Mouse (Mus musculus) forebrain, embryonic 11.5 days (tissue): ENCODE measurements around the gene Slc4a8. TPM values are rescaled to one million over a fixed set of nuclear protein-coding genes. Genes with fewer than 3 reads are reported as not detected.
"Not testable (repeated sequence)": the region's sequence is repeated elsewhere in the genome, so short reads cannot be mapped to it uniquely, and the experiment has no call there.

Experiments used
- ATAC-seq: fragments of 200-750 bp; cut with Nextera tagmentation; replicated peaks from 2 replicates; pipeline ENCODE4 v1.8.0; 2017; ENCODE audit warnings: moderate TSS enrichment; ENCODE audit not compliant: low FRiP score
- DNase-seq: peaks from one replicate; pipeline ENCODE4 v3.0.0-alpha.2; 2017; ENCODE audit warnings: low spot score
- H3K27ac ChIP-seq: fragments of 300-500 bp; sonication (generic); 2 replicates; pipeline ENCODE4 v1.5.1; 2014; ENCODE audit warnings: low read depth, low read length
- H3K27me3 ChIP-seq: fragments of 300-500 bp; sonication (generic); 2 replicates; pipeline ENCODE4 v1.6.1; 2014; ENCODE audit warnings: mild to moderate bottlenecking, low read length, mixed read lengths; ENCODE audit not compliant: control insufficient read depth, insufficient read depth
- H3K36me3 ChIP-seq: fragments of 300-500 bp; sonication (generic); 2 replicates; pipeline ENCODE4 v1.6.1; 2014; ENCODE audit warnings: mild to moderate bottlenecking, low read length, moderate library complexity, mixed read lengths; ENCODE audit not compliant: control insufficient read depth, insufficient read depth
- H3K4me1 ChIP-seq: fragments of 300-500 bp; sonication (generic); replicated peaks from 2 replicates; pipeline ENCODE4 v1.6.1; 2014; ENCODE audit warnings: low read length, mixed read lengths; ENCODE audit not compliant: control insufficient read depth, insufficient read depth
- H3K4me2 ChIP-seq: fragments of 300-500 bp; sonication (generic); 2 replicates; pipeline ENCODE4 v1.6.1; 2014; ENCODE audit warnings: low read depth, mild to moderate bottlenecking, low read length, moderate library complexity, mixed read lengths; ENCODE audit not compliant: severe bottlenecking
- H3K4me3 ChIP-seq: fragments of 300-500 bp; sonication (generic); 2 replicates; pipeline ENCODE4 v1.5.1; 2014; ENCODE audit warnings: low read depth, low read length
- H3K9ac ChIP-seq: fragments of 300-500 bp; sonication (generic); 2 replicates; pipeline ENCODE4 v1.6.1; 2014; ENCODE audit warnings: low read length
- H3K9me3 ChIP-seq: fragments of 300-500 bp; sonication (generic); 2 replicates; pipeline ENCODE4 v1.6.1; 2016; ENCODE audit warnings: low read length, mixed read lengths; ENCODE audit not compliant: control insufficient read depth
- WGBS: fragments of 180-500 bp; shearing (Covaris S2); extraction: QIAGEN DNeasy Blood & Tissue Kit; methylation state at CpG from one replicate; pipeline ENCODE4 v1.1.7; 2014; 5-methylcytosine and 5-hydroxymethylcytosine counted together
- polyA plus RNA-seq: library from polyadenylated mRNA; unstranded; fragments of >200 nt; fragmentation: Nextera tagmentation; extraction: Ambion mirVana; gene quantifications from 2 replicates; pipeline ENCODE4 v1.2.1, GENCODE M21; 2014

The Slc4a8 gene
- polyA plus RNA-seq, 1 experiment from 2014 or later: 12.8 TPM

GRCm38 (mm10) chr15:100757527-100757978 lies 4.0 kb upstream of the Slc4a8 start:
- Histone ChIP-seq H3K27me3 (no peaks in the 10 kb centered on the region), H3K36me3 (no peaks in the 10 kb centered on the region), H3K9ac (no peak overlapping the region), H3K27ac (no peak overlapping the region), H3K9me3 (no peaks in the 10 kb centered on the region), H3K4me3 (no peak overlapping the region), H3K4me2 (no peak overlapping the region), H3K4me1 (peaks cover 10% of the 10 kb centered on the region; the same call in 1 of the 2 replicates)
- no peak for ATAC-seq
- 3% methylated on average over 7 of the region's 7 CpGs for WGBS
- DNase-seq: peak; percentile 86

GRCm38 (mm10) chr15:100759286-100759685 lies 2.3 kb upstream of the Slc4a8 start:
- H3K4me1 ChIP-seq: peaks cover 13% of the 10 kb centered on the region; the same call in 1 of the 2 replicates
- H3K4me2 ChIP-seq: no peak overlapping the region
- H3K27ac ChIP-seq: no peak overlapping the region
- H3K36me3 ChIP-seq: no peaks in the 10 kb centered on the region
- H3K4me3 ChIP-seq: no peak overlapping the region
- no peaks in the 10 kb centered on the region for H3K9me3 ChIP-seq
- DNase-seq (no peak), ATAC-seq (no peak)
- H3K9ac ChIP-seq: no peak overlapping the region
- H3K27me3 ChIP-seq: no peaks in the 10 kb centered on the region
- 90% methylated on average over 10 of the region's 10 CpGs for whole genome bisulfite sequencing

GRCm38 (mm10) chr15:100761036-100761418 lies 520 bp upstream of the Slc4a8 start:
- no peaks in the 10 kb centered on the region for H3K27me3 ChIP-seq
- H3K27ac ChIP-seq: peak overlapping the region; percentile 62
- 0 out of 2 replicates have a peak, but pooled peaks have one; percentile 7 for ATAC-seq
- no peak for DNase-seq
- no peaks in the 10 kb centered on the region for H3K9me3 ChIP-seq
- peaks cover 8% of the 10 kb centered on the region; the same call in 1 of the 2 replicates for H3K4me1 ChIP-seq
- H3K36me3 ChIP-seq: no peaks in the 10 kb centered on the region
- H3K9ac ChIP-seq: peak overlapping the region; percentile 5; the same call in 1 of the 2 replicates
- H3K4me2 ChIP-seq: peak overlapping the region; percentile 84; the same call in 1 of the 2 replicates
- peak overlapping the region; percentile 66 for H3K4me3 ChIP-seq
- 16% methylated on average over 9 of the region's 9 CpGs for WGBS

GRCm38 (mm10) chr15:100762649-100763048 lies 1.1 kb downstream of the Slc4a8 start:
- H3K27me3 ChIP-seq: no peaks in the 10 kb centered on the region
- H3K4me3 ChIP-seq: peak overlapping the region; percentile 66
- no peaks in the 10 kb centered on the region for H3K9me3 ChIP-seq
- no peaks in the 10 kb centered on the region for H3K36me3 ChIP-seq
- peak overlapping the region; percentile 84 for H3K4me2 ChIP-seq
- peaks cover 8% of the 10 kb centered on the region; the same call in 1 of the 2 replicates for H3K4me1 ChIP-seq
- ATAC-seq: no peak
- 53% methylated on average over 8 of the region's 8 CpGs for WGBS
- H3K9ac ChIP-seq: peak overlapping the region; percentile 77
- no peak overlapping the region for H3K27ac ChIP-seq
- DNase-seq: no peak

- H3K4me1 ChIP-seq: peaks cover 8% of the 10 kb centered on the region; the same call in 1 of the 2 replicates
- no peak for ATAC-seq
- H3K9ac ChIP-seq: no peak overlapping the region
- WGBS: 86% methylated on average over 16 of the region's 16 CpGs
- no peaks in the 10 kb centered on the region for H3K27me3 ChIP-seq
- peak; percentile 45 for DNase-seq
- H3K36me3 ChIP-seq: no peaks in the 10 kb centered on the region
- no peak overlapping the region for H3K4me3 ChIP-seq
- no peak overlapping the region for H3K27ac ChIP-seq
- H3K9me3 ChIP-seq: no peaks in the 10 kb centered on the region
- H3K4me2 ChIP-seq: no peak overlapping the region
These were observed 2.8 kb downstream of the Slc4a8 start for GRCm38 (mm10) chr15:100764163-100764951.

GRCm38 (mm10) chr15:100766826-100767225 lies 5.3 kb downstream of the Slc4a8 start:
- H3K4me2 ChIP-seq: no peak overlapping the region
- DNase-seq (no peak), ATAC-seq (no peak)
- no peak overlapping the region for H3K27ac ChIP-seq
- WGBS: 75% methylated on average over 9 of the region's 9 CpGs
- no peaks in the 10 kb centered on the region for H3K36me3 ChIP-seq
- H3K9ac ChIP-seq: no peak overlapping the region
- no peaks in the 10 kb centered on the region for H3K27me3 ChIP-seq
- H3K4me1 ChIP-seq: peaks cover 8% of the 10 kb centered on the region; the same call in 1 of the 2 replicates
- H3K9me3 ChIP-seq: no peaks in the 10 kb centered on the region
- H3K4me3 ChIP-seq: no peak overlapping the region

- 87% methylated on average over 13 of the region's 13 CpGs for WGBS
- H3K9ac ChIP-seq: no peak overlapping the region
- DNase-seq (no peak), ATAC-seq (no peak)
- H3K4me3 ChIP-seq: no peak overlapping the region
- no peaks in the 10 kb centered on the region for H3K36me3 ChIP-seq
- no peak overlapping the region for H3K4me2 ChIP-seq
- H3K27me3 ChIP-seq: no peaks in the 10 kb centered on the region
- no peaks in the 10 kb centered on the region for H3K9me3 ChIP-seq
- H3K27ac ChIP-seq: no peak overlapping the region
- 0 out of 2 replicates have a peak, but pooled peaks cover 1% of the 10 kb centered on the region for H3K4me1 ChIP-seq
These were observed 6.3 kb downstream of the Slc4a8 start for GRCm38 (mm10) chr15:100767851-100768250.

GRCm38 (mm10) chr15:100769023-100769422 lies 7.5 kb downstream of the Slc4a8 start:
- not testable (repeated sequence) for H3K36me3 ChIP-seq, DNase-seq, H3K27me3 ChIP-seq, H3K27ac ChIP-seq, H3K4me1 ChIP-seq, H3K9me3 ChIP-seq, H3K9ac ChIP-seq, ATAC-seq, H3K4me3 ChIP-seq, H3K4me2 ChIP-seq
- 92% methylated on average over 4 of the region's 4 CpGs for WGBS
